Mouse (Mus musculus) B cell, adult 2 months (primary cell): ENCODE results near the gene Prx.

Source experiments
- DNase-seq, 2 experiments: peaks; one replicate each; pipeline ENCODE4 v3.0.0; 2022

Gene Prx

DNA sequence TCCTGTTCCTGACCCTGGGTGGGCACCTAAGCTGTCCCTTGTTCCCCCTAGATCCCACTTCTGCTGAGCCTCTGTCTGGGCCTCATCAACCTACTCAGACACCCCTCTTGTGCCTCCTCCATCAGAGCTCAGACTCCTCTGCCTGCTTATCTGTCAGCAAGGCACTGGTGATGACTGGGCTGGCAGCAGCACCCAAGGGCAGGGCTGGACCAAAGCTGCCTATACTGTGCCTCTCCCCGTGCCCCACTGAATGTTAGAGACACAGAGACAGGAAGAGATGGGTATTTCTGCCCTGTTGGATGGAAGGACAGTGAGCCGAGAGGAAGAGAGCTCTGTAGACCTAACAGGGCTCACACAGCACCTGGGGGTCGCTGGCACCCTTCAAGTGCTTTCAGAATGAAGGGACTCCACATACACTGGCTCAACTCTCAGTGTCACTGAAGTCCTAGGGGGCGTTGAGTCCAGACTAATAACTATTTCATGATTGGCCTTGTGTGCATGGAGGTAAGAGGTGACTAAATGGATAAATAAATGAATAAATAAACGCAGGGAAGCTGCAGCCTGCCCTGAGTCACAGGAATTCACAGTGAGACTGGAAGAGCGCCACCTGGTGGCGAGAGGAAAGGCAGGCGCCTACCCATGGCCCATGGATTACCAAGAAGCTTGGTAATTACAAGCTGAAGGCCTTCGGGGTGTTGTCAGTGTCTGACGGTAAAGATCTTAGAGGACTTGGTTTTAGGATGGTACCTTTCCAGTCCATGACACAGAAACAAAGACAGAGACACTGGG is 27.1 kb downstream of the Prx start:
- DNase-seq, result peak; percentile 82 to 87

DNA sequence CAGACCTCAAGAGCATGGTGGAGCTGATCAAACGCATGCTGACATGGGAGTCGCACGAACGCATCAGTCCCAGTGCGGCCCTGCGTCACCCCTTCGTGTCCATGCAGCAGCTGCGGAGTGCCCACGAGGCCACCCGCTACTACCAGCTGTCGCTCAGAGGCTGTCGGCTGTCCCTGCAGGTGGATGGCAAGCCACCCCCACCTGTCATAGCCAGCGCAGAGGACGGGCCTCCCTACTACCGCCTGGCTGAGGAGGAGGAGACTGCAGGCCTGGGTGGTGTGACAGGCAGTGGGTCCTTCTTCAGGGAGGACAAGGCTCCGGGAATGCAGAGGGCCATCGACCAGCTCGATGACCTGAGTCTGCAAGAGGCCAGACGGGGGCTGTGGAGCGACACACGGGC is 29.9 kb downstream of the Prx start:
- DNase-seq, result no peak

DNA sequence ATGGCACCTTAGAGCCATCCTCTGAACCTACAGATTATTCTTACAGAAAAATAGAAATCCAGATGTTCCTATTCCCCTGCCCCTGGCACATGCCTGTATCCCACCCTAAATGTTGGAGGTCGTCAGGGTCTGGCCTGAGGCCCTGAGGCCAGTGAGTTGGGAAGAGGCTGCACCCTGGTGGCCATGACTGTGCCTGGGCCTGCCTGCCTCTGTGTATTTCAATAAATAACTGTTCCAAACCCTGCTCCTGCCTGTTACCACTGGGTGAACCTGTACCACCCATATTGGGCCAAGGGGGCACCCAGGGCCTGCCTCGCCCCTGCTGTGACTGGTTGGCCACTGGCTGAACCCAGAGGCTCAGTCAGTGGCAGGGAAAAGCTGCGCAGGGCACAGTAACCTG is 31.8 kb downstream of the Prx start:
- DNase-seq, result no peak

DNA sequence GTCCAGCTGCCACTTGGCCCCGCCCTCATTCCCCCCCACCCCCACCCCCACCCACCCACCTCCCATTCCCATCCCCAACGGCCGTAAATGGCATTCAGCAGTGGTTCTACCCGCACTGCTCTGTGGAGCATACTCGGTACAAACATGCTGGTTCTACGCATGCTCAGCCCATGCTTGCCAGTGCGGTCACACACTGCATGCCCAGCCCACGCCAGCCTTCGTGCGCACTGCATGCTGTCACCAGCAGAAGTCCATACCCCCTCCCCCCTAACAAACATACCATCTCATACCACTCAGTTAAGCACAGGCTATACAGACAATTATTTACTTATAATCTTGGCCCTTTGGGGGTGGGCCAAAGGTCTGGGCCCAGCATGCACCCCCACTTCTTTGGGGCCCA is 32.6 kb downstream of the Prx start:
- DNase-seq, result no peak

DNA sequence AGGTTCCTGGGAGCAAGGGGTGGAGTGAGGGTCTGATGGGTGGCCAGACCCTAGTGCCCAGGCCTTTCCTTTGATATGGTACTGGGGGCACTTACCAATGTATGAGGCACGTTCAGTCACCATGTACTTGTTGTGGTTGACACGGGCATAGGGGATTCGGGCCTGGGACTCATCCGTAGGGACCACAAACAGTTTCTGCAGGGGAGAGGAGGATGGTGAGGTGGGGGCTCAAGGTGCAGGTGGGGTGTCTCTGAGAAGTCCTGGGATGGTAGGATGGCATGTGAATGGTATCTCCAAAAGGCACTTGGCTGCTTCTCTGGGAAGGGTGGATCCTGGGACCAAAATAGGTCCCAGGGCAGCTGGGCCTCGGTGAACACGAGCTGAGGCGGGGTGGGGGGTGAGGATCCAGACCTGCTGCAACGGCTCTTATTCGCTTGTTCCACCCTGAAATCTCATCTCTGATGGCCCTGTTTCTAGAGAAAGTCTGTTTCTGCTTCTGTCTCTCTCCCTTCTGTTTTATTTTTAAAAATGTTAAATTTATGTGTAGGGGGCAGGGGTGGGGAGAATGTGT is 33.4 kb downstream of the Prx start:
- DNase-seq, result no peak

DNA sequence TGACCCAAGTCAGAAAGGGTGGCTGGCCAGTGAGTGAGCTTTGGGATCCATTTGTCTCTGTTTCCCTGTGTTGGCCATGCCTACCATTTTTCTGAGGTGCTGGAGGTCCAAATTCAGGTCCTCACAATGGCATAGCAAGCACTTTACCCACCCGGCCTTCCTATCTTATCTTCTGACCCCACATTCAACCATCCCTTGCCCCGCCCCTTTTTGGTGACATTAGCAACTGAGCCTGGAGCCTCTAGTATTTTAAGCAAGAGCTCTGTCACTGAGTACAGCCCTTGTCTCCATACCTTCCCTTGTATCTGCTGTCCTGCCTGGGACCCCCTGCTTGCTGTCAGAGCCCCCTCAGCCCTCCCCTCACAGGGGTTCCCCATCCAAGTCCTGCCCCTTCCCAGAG is 36.3 kb downstream of the Prx start:
- no peak for DNase-seq

DNA sequence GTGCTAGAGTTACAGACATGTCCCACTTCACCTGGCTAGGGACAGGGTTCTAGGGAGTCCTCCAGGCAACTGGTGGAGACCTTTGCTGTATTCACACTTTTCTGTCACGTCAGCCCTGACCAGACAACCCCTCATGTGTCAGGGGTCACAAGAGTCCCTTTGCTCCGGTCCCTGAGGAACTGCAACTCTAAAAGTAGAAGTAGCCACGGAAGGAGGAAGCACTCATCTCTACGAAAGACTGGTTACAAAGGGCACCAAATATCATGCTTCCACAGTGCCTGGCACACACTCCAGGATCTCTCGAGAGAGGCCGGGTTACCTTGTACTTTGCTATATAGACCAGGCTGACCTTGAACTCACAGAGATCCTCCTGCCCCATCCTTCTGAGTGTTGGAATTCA is 37.5 kb downstream of the Prx start:
- no peak for DNase-seq

DNA sequence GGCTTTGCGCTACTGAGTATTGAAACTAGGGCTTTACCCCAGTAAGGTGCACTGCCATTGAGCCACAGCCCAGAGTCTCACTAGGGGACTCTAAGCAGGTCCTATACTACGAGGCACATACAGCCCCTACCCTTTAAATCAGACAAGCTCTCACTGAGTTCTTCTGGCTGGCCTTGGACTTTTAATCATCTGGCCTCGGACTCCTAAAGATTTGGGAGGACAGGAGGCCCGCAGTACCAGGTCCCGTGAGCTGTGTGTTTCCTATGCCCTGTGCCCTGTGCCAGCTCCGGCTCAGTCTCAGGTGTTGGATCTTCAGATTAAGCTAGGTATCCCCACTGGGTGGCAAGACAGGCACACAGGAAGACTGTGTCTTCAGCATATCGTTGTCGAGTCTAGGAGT is 38.9 kb downstream of the Prx start:
- no peak for DNase-seq

DNA sequence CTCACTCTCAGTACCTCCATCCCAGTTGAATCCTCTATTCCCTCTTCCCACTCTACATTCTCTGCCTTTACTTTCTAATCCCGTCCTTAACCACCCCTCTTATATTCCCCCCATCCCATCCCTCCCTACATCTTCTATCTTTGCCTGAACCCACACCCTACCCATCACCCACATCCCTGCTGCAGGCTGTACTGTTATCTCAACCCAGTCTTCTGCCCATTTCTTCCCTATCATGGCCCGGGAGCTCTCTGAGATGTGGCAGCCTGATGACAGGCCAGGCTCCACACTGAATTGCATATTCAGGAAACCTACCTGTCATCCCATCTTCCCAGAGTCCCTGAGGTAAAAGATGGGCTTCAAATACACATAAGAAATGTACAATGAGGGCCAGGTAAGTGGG is 39.7 kb downstream of the Prx start:
- no peak for DNase-seq

DNA sequence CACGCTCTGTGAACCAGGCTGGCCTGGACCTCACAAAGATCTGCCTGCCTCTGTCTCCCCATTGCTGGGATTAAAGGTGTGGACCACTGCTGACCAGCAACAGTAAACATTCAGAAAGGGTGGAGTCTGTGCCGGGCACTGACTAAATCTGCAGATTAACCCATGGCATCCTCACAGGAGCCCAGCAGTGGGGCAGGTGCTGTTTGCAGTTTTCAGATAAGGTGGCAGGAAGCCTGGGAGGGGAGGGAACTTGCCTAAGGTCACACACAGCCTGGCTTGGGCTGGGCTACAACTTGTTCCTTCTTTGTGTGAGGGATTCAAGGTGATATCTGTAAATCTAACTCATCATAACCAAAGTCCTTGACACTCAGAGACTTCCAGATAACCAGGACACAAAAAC is 41.4 kb downstream of the Prx start:
- DNase-seq, result no peak

DNA sequence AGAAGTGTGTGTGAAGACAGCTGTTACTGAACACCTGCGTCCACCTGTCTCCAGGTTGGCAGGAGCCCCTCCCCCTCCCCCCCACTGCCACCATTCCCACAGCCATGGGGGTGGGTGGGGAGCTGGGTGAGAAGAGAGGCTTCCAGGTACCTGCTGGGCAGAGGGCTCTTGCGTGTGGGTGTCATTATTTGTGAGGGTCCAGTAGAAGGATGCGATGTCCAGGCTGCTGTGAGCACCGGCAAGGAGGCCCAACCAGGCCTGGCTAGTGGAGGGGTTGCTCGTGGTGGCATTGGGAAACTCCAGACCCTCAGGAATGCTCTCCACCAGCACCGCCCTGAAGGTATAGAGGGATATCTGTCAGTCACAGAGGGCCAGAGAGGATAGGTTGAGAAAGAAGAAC is 41.8 kb downstream of the Prx start:
- no peak for DNase-seq

DNA sequence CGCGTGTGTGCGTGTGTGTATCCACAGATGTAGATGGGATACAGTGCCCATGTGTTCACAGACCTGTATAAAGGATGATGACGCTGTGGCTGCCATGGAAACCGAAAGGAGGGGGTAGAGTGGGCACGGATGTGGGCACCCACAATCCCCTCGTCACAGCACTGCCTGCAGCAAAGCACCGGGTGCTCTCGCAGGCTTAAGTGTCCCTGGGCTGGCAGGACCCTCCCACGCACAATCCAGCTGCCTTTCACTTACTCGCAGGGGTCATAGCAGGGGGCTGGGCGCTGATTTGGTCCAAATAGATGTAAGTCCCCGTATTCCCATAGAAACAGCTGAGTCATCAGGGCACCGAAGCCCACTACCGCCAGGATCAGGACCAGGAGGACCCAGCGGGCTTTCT is 42.3 kb downstream of the Prx start:
- peak; percentile 88 to 91 for DNase-seq

DNA sequence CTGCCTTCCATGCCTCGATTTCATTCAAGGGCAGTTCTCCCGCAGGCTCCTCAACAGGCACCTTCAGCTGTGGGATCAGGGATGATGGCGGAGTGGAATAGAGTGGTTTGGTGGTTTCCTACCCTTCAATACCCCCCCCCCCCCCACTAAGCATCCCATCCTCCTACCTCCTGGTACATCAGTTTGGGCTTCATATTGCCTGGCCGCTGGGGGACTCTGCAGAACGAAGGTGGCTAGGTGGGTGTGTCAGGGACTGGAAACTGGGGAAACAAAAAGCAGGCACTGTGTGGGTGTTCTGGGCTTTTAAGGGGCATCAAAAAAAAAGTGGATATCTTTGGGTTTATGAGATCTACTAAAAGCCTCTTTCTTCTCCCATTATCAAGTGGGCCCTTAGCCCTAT is 42.8 kb downstream of the Prx start:
- DNase-seq, result no peak

DNA sequence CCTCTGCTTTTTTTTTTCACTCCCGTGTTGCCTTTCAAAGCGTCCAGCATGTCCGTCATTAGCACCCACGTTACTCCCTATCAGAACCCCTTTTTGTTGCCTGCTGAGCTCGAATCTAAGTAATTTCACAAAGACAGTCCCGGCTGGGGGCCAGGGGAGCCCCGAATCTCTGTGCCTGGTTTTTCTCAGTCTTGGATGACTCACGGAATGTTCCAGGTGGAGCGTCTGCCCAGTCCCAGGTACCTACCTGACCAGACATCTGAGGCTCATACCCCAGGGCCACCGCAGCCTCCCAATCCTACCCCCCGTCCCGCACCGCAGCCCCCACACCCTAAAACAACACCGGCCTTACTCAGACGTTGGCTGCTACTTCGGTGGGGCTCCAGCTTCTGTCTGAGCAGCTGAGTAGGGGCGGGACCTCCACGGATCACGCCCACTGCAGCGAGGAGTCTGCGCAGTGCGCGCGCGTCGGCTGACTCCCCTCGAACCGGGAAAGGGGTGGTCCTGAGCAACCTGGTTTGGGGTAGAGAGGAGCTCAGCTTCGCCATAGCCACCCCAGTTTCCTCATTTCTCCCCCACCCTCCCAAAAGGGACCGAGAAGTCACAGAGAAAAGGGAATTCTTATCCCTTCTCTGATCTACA is 43.4 kb downstream of the Prx start:
- peak; percentile 87 to 88 for DNase-seq

DNA sequence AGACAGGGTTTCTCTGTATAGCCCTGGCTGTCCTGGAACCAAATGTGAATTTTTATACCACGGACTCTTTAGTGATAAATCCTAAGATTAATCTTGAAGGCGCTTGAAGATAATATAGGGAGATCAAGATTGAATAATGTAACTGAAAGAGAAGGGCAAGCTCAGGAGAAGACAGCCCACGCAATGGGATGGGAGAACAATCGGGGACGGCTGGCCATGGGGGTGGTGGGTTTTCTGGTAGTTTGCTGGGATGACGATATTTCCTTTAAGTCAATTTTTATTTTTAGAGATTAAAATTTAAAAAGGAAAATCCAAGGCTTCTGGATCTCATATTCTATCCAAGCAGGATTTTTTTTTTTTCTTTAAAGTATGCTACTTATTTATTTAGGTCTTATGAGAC is 43.9 kb downstream of the Prx start:
- DNase-seq, result no peak

DNA sequence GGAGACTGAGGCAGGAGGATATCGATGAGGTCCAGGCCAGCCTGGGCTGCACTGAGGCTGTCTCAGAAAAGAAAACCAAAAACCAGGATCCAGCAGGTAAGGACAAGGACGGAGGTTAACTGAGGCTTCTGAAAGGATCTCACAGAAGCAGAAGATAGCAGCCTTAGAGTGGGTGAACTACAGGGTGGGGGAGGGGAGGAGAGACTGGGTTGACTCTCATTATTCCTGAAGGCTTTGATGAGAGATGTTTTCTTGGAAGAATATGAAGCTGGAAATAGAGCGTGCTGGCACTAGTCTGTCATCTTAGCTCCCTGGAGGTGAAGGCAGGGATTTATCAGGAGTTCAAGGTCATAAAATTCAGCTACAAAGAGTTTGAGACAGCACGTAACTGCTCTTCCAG is 44.7 kb downstream of the Prx start:
- no peak for DNase-seq

DNA sequence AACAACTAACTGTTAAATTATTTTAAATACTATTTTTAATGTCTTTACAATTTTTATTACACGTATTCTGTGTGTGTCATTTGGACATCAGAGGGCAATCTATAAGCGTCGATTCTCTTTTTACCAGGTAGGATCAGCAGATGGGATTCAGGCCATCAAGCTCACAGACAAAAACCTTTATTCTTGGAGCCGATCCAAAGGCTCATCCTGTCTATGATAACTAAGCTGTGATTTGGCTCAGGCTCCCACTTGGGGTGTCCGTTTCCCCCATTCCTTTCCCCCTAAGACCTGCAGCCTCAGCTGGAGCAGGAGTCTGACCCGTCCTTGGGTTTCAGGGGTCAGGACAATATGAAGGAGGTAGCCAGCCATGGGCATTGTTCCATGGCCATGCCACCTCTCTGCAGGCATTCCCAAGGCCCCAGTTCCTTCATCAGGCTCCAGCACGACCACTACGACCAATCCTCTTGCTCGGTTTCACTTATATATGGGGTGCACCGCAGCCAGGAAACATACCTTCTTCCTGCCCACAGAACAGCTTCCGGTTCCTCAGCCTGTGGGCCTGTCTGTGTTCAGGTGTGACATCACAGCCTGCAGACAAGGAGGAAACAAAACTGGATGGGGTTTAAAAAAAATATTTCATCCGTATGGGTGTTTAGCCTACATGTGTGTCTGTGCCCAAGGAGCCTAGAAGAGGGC is 45.7 kb downstream of the Prx start:
- peak; percentile 76 to 80 for DNase-seq

DNA sequence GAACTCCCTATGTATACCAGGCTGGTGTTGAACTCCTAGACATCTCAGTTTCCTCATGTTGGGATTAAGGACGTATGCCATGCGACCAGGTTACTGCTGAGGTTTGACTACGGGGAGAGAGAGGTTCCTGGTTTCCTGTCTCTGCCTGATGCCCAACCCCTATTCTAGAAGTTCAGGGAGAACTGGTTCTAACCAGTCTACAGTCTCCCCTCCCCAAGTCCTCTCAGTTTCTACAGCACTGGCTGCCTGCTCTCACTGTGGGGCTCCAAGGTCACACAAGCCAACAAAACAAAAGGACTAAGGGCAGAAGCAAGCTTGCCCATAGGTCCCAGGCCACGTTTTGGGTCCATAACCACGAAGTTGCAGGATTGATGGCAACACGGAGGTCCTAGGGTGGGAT is 50.5 kb downstream of the Prx start:
- DNase-seq, result no peak

DNA sequence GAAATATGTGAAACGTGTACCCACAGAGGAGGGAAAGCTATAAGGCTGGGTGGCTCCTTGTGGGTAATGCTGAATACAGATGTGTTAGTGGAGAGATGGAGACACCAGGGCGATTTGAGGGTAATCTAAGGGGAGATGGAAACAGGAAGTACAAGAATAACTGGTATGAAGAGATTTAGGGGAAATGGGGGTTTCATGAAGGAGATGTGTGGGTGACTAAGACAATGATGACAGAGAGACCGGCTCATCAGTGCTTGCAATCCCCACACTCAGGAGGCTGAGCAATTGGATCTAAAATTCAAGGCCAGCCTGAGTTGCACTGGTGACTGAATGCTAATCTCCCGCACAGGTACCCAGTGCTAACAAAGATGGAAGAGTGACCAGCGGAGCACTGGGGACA is 52.9 kb downstream of the Prx start:
- DNase-seq, result peak in 1 of 2 experiments; percentile 17

DNA sequence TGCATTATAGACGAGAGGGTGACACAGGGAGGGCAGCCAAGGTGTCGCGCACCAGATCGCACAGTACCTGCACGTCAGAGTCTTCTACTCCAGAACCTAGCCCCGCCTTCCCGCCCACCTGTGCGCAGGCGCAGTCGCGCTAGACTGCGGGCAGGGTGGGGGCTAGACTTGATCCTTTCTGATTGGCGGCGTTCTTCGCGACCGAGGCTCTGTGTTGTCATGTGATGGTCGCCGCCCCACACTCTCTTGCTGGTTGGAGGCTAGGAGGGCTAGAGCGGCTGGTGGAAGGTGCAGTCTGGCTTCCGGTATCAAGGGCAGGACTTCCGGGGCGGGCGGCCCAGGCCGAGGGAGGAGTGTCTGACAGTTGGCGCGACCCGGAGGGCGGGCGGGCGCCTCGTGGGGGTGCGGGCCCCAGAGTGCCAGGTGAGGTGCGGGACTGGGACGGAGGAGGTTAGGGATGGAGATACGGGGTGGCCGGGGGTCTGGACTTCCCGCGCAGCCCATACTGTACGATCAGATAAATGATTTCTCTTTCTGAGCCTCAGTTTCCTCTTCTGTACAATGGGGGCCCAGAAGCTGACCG is 53.9 kb downstream of the Prx start, which contains the start of the genes Pld3 and 2310022A10Rik:
Pld3 (minus strand) TSS at position 288 of the 583 bp plus-strand sequence.
2310022A10Rik (plus strand) TSS at position 303 of the 583 bp plus-strand sequence.
- peak; percentile 97 to 98 for DNase-seq

DNA sequence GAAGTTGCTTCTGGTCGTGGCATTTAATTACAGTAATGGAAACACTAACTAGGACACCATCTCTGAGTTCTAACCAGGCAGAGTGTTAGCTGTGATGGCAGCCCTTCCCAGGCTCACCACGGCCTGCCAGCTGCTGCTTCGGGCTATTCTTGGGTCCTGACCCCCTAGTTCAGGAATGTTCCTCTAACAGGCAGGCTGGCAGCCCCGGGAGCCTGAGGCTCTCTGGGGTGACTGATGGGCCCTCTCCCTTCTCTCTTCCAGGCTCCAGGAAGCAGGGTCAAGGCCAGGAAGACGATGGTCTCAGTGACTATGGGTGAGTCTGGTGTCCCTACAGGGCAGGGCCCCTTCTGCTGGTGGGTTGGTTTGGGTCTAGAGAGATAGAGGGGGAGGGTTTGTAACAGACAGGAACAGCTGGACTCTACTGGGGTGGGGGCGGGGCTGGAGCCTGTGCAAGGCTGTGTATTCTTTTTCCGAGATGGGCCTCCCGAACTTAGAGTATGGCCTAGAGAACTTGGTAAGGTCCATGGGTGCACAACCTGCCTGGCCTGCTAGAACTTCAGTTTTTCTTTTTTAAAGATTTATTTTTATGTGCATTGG is 61.3 kb downstream of the Prx start:
- DNase-seq, result no peak

DNA sequence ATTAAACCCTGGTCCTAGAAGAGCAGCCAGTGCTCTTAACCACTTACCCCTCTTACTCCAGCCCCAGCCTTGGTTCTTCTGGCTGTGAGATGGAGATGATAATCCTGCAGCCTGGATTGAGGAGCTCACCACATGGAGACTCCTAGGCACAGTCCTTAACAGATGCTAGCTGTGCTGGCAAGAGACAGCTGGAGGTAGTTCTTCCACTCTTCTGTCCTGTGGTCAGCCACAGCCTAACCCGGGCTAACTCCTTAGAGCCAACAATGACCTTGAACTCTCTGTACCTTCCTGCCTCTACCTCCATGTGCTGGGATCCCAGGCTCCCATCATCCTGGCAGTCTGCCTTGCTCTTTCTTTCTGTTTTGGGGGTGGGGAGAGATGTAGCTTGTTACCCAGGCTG is 61.9 kb downstream of the Prx start:
- no peak for DNase-seq
